Mouse (Mus musculus): ENCODE measurements around the gene Pde4b. TPM values are rescaled to one million over a fixed set of nuclear protein-coding genes. Genes with fewer than 3 reads are reported as not detected.

Pde4b gene
- polyA plus RNA-seq, 1 experiment: 7.5 TPM

GRCm38 (mm10) chr4:102136366-102136849 is 49.1 kb downstream of the Pde4b start:
- no peak for TF ChIP-seq CTCF (IDR thresholded peaks at IDR 0.05; ENCODE audit: control insufficient read depth, insufficient read depth, insufficient replicate concordance, low read depth, low read length)
- no peak for TF ChIP-seq POLR2A (IDR thresholded peaks at IDR 0.05; ENCODE audit: control insufficient read depth, low read depth, low read length)

GRCm38 (mm10) chr4:102138346-102138745 is 51.0 kb downstream of the Pde4b start:
- H3K36me3 ChIP-seq (ENCODE audit: control insufficient read depth, insufficient read depth, low read length): no peaks in the 10 kb centered on the region
- H3K4me3 ChIP-seq (ENCODE audit: control insufficient read depth, low read depth, low read length): no peak overlapping the region
- no peaks in the 10 kb centered on the region for H3K4me1 ChIP-seq (ENCODE audit: control insufficient read depth, insufficient read depth, low read length)
- TF ChIP-seq POLR2A (IDR thresholded peaks at IDR 0.05; ENCODE audit: control insufficient read depth, low read depth, low read length): no peak
- no peak for TF ChIP-seq CTCF (IDR thresholded peaks at IDR 0.05; ENCODE audit: control insufficient read depth, insufficient read depth, insufficient replicate concordance, low read depth, low read length)
- H3K27me3 ChIP-seq (ENCODE audit: control insufficient read depth, insufficient read depth, low read length): no peaks in the 10 kb centered on the region
- no peak overlapping the region for H3K27ac ChIP-seq (ENCODE audit: control insufficient read depth, insufficient read depth, low read depth, low read length)

More at GRCm38 (mm10) chr4:102136366-102136849, 49.1 kb downstream of the Pde4b start:
- Histone ChIP-seq H3K36me3 (ENCODE audit: control insufficient read depth, insufficient read depth, low read length) (no peaks in the 10 kb centered on the region), H3K4me1 (ENCODE audit: control insufficient read depth, insufficient read depth, low read length) (no peaks in the 10 kb centered on the region), H3K27me3 (ENCODE audit: control insufficient read depth, insufficient read depth, low read length) (no peaks in the 10 kb centered on the region), H3K4me3 (ENCODE audit: control insufficient read depth, low read depth, low read length) (no peak overlapping the region), H3K27ac (ENCODE audit: control insufficient read depth, insufficient read depth, low read depth, low read length) (no peak overlapping the region)

- H3K27me3 ChIP-seq (ENCODE audit: control insufficient read depth, insufficient read depth, low read length): no peaks in the 10 kb centered on the region
- no peaks in the 10 kb centered on the region for H3K36me3 ChIP-seq (ENCODE audit: control insufficient read depth, insufficient read depth, low read length)
- no peak for TF ChIP-seq CTCF (IDR thresholded peaks at IDR 0.05; ENCODE audit: control insufficient read depth, insufficient read depth, insufficient replicate concordance, low read depth, low read length)
- no peak for TF ChIP-seq POLR2A (IDR thresholded peaks at IDR 0.05; ENCODE audit: control insufficient read depth, low read depth, low read length)
- H3K4me3 ChIP-seq (ENCODE audit: control insufficient read depth, low read depth, low read length): no peak overlapping the region
- H3K4me1 ChIP-seq (ENCODE audit: control insufficient read depth, insufficient read depth, low read length): no peaks in the 10 kb centered on the region
- H3K27ac ChIP-seq (ENCODE audit: control insufficient read depth, insufficient read depth, low read depth, low read length): no peak overlapping the region
These were observed 53.9 kb downstream of the Pde4b start for GRCm38 (mm10) chr4:102141241-102141640.

GRCm38 (mm10) chr4:102148766-102149165 is 61.4 kb downstream of the Pde4b start:
- Histone ChIP-seq H3K4me1 (ENCODE audit: control insufficient read depth, insufficient read depth, low read length) (no peaks in the 10 kb centered on the region), H3K36me3 (ENCODE audit: control insufficient read depth, insufficient read depth, low read length) (no peaks in the 10 kb centered on the region), H3K4me3 (ENCODE audit: control insufficient read depth, low read depth, low read length) (no peak overlapping the region), H3K27ac (ENCODE audit: control insufficient read depth, insufficient read depth, low read depth, low read length) (no peak overlapping the region), H3K27me3 (ENCODE audit: control insufficient read depth, insufficient read depth, low read length) (no peaks in the 10 kb centered on the region)
- TF ChIP-seq CTCF (IDR thresholded peaks at IDR 0.05; ENCODE audit: control insufficient read depth, insufficient read depth, insufficient replicate concordance, low read depth, low read length) (no peak), POLR2A (IDR thresholded peaks at IDR 0.05; ENCODE audit: control insufficient read depth, low read depth, low read length) (no peak)

GRCm38 (mm10) chr4:102159178-102159577 is 71.8 kb downstream of the Pde4b start:
- no peaks in the 10 kb centered on the region for H3K27me3 ChIP-seq (ENCODE audit: control insufficient read depth, insufficient read depth, low read length)
- H3K4me1 ChIP-seq (ENCODE audit: control insufficient read depth, insufficient read depth, low read length): no peaks in the 10 kb centered on the region
- H3K36me3 ChIP-seq (ENCODE audit: control insufficient read depth, insufficient read depth, low read length): no peaks in the 10 kb centered on the region
- TF ChIP-seq POLR2A (IDR thresholded peaks at IDR 0.05; ENCODE audit: control insufficient read depth, low read depth, low read length): no peak
- TF ChIP-seq CTCF (IDR thresholded peaks at IDR 0.05; ENCODE audit: control insufficient read depth, insufficient read depth, insufficient replicate concordance, low read depth, low read length): no peak
- H3K27ac ChIP-seq (ENCODE audit: control insufficient read depth, insufficient read depth, low read depth, low read length): no peak overlapping the region
- H3K4me3 ChIP-seq (ENCODE audit: control insufficient read depth, low read depth, low read length): no peak overlapping the region

- no peaks in the 10 kb centered on the region for H3K4me1 ChIP-seq (ENCODE audit: control insufficient read depth, insufficient read depth, low read length)
- no peak overlapping the region for H3K27ac ChIP-seq (ENCODE audit: control insufficient read depth, insufficient read depth, low read depth, low read length)
- no peaks in the 10 kb centered on the region for H3K36me3 ChIP-seq (ENCODE audit: control insufficient read depth, insufficient read depth, low read length)
- TF ChIP-seq POLR2A (IDR thresholded peaks at IDR 0.05; ENCODE audit: control insufficient read depth, low read depth, low read length) (no peak), CTCF (IDR thresholded peaks at IDR 0.05; ENCODE audit: control insufficient read depth, insufficient read depth, insufficient replicate concordance, low read depth, low read length) (no peak)
- H3K4me3 ChIP-seq (ENCODE audit: control insufficient read depth, low read depth, low read length): no peak overlapping the region
- no peaks in the 10 kb centered on the region for H3K27me3 ChIP-seq (ENCODE audit: control insufficient read depth, insufficient read depth, low read length)
These were observed 84.3 kb downstream of the Pde4b start for GRCm38 (mm10) chr4:102171636-102172035.

- Histone ChIP-seq H3K36me3 (ENCODE audit: control insufficient read depth, insufficient read depth, low read length) (no peaks in the 10 kb centered on the region), H3K4me3 (ENCODE audit: control insufficient read depth, low read depth, low read length) (no peak overlapping the region), H3K4me1 (ENCODE audit: control insufficient read depth, insufficient read depth, low read length) (no peaks in the 10 kb centered on the region), H3K27me3 (ENCODE audit: control insufficient read depth, insufficient read depth, low read length) (no peaks in the 10 kb centered on the region), H3K27ac (ENCODE audit: control insufficient read depth, insufficient read depth, low read depth, low read length) (no peak overlapping the region)
- TF ChIP-seq POLR2A (IDR thresholded peaks at IDR 0.05; ENCODE audit: control insufficient read depth, low read depth, low read length) (no peak), CTCF (IDR thresholded peaks at IDR 0.05; ENCODE audit: control insufficient read depth, insufficient read depth, insufficient replicate concordance, low read depth, low read length) (no peak)
These were observed 85.4 kb downstream of the Pde4b start for GRCm38 (mm10) chr4:102172711-102173213.

All from testis, adult 2 months (tissue).